Mouse (Mus musculus) erythroid progenitor cell, adult 5-6 weeks (primary cell): ENCODE data around the gene Bdh2. TPM values are rescaled to one million over a fixed set of nuclear protein-coding genes. Genes with fewer than 3 reads are reported as not detected.
A peak's percentile ranks its signal among the peaks of the same experiment; 100 is the strongest.

ENCODE experiments used
- ATAC-seq: replicated peaks from 2 replicates; pipeline ENCODE4 v1.8.0; 2016; ENCODE audit warnings: moderate number of reproducible peaks, mild to moderate bottlenecking, moderate TSS enrichment, inconsistent platforms; ENCODE audit not compliant: poor library complexity, low FRiP score, severe bottlenecking
- total RNA-seq, 2 experiments: library from RNA; stranded (forward) in 1 of 2; stranded (reverse) in 1 of 2; fragments of 150-400 nt in 1 of 2; fragments of 186-747, 209-891 nt in 1 of 2; gene quantifications; 2 replicates each; pipeline versions ENCODE4 v1.2.3 to v1.2.4; 2015 to 2017; ENCODE audit warnings: low replicate concordance in 2 of 2

Gene Bdh2
- total RNA-seq, 2 experiments from 2014 or later: not detected

DNA sequence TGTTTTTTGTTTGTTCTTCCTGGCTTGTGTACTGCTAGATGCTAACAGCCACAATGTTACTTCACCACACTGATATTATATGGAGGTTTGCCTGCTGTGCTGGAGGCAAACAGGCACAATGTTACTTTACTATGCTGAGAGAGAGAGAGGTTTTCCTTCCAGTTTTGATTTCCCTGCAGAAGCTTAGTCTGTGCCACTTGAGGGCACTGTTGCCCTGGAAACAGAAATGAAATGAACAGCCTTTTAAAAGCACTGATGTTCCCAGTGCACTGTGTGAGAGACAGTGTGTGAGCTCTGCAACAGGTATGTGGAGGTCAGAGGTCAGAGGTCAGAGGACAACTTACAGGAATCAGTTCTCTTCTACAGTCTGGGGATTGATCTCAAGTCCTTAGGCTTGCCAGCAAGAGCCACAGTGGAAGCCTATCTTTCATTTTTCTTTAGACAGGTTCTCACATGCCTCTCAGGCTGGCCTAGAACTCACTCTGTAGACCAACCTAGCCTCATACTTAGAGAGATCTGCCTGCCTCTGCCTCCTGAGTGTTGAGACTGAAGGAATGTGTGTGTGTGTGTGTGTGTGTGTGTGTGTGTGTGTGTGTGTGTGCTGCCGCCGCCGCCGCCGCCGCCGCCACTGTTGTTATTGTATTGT, 9.4 kb downstream of the Bdh2 start:
- ATAC-seq: no peak

DNA sequence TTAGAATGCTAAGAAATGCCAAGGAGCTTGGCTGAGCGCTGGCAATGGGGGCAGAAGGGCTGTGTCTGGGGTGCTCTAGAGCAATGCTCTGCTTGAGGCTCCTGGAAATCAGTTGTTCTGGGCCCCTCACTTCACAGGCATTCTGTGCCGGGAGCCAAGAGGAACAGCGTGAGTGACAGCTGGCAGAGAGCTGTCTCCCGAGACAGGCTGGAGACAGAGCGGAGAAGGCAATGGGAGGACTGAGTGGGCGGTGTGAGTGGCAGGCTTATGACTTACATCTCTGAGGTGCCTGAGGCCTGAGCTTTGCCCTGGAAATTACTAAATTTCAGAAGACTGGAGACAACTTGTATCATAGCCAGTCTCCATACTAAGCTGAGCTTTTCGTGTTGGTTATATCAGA, 12.7 kb downstream of the Bdh2 start:
- no peak for ATAC-seq

- ATAC-seq: no peak
Measured at GRCm38 (mm10) chr3:135295559-135295958, 14.5 kb downstream of the Bdh2 start.

DNA sequence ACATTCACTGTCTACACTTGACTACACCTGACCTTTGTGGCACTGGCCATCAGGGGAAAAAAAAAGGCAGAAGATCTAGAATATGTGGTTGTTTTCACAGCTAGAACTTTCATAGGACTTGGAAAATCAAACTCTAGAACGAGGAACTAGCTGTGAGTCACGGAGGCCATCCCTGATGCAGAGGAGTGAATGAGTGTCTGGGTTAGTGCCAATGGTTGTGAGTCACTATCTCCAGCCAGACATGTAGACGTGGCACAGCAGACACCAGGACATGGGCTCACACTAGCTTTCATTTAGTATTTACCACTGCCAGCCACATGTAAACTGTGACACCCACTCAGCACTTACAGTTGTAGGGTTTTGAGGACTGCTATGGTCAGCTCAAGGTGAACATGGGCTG, 17.5 kb downstream of the Bdh2 start:
- no peak for ATAC-seq

- ATAC-seq: no peak
Measured at GRCm38 (mm10) chr3:135300081-135300480, 19.1 kb downstream of the Bdh2 start.

- no peak for ATAC-seq
Measured at GRCm38 (mm10) chr3:135304060-135304459, 23.0 kb downstream of the Bdh2 start.

- ATAC-seq: no peak
Measured at GRCm38 (mm10) chr3:135304566-135304965, 23.5 kb downstream of the Bdh2 start.

DNA sequence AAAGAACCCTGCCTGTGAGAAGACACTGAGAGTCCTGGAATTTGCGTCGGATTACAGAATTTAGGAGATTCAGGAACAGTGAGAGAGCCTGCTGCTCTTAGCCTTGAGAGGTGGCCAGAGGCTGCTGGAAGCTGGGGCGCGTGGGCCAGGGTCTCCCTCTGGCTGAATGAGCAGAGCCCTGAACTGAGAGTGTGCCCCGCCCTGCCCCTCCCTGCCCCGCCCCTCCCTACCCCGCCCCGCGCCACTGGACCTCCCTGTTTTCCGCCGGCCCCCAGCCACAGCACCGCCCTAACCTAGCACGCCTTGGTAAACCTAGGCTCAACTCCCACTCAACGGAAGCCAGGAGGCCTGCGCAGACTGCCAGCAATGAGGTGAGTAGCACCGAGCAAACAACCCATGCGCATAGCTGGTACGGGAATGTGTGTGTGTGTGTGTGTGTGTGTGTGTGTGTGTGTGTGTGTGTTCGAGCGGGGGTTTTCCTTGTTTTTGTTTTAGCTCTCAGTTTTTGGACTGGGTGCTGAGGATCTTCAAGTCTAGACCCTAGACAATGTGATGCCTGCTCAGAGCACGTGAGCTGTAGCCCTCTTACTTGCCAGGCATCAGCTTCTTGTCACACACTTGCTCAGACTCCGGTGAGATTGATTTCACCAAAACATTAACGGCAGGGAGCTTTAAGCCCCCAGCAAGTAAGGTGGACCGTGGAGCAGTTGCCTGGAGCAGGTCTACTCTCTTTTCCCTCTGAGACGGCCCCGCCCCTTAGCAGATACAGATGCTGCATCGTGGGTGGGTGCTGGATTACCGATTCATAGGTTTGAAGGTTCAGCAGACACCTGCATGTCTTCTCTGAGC, 26.6 kb downstream of the Bdh2 start, which contains the start of gene Slc9b2:
Gene Slc9b2 (plus strand): TSS at position 290 of the 849 bp plus-strand sequence.
- no peak for ATAC-seq

DNA sequence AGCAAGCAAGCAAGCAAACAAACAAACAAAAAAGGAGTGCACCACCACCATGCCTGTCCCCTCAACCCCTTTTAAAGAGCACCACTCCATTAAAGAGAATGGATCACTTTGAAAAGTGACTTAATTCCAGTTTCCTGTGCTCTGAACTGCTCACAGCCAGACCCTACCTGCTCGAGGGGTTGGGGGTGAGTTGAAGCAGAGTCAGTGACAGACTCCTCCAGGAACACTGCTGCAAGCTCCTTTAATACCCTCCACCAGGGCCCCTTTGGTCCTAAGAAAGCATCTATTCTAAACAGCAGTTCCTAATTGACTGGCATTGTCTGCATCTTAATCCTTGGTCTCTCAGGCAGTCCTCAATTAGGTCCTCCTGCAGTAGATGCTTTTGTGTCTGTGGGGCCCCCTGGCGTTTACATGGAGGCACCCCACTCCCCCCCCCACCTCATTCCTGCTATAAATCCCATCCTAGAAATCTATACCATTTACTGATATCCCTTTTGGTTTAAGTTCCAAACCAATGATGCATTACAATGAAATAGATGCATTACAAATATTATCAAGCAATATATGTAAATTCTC, 32.0 kb downstream of the Bdh2 start:
- ATAC-seq: no peak

GRCm38 (mm10) chr3:135313727-135314126, 32.7 kb downstream of the Bdh2 start:
- ATAC-seq: no peak

DNA sequence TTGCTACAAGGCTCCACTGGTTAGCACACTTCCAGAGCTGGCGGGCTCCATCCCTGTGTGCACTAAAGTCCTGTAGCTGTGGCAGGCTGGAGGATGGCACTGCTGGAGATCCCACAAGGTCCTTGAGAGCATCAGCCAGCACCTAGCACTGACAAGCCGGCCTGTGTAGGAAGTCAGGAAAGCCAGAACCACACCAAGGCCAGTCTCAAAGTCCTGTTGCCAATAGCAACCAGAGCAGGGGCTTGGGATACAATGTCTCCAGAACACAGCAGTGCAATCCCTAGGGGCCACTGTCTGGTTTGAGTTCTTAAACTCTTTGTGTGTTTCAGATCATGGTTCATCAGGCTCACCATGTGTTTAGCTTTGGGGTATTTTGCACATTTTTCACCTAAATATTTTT, 33.8 kb downstream of the Bdh2 start:
- no peak for ATAC-seq

DNA sequence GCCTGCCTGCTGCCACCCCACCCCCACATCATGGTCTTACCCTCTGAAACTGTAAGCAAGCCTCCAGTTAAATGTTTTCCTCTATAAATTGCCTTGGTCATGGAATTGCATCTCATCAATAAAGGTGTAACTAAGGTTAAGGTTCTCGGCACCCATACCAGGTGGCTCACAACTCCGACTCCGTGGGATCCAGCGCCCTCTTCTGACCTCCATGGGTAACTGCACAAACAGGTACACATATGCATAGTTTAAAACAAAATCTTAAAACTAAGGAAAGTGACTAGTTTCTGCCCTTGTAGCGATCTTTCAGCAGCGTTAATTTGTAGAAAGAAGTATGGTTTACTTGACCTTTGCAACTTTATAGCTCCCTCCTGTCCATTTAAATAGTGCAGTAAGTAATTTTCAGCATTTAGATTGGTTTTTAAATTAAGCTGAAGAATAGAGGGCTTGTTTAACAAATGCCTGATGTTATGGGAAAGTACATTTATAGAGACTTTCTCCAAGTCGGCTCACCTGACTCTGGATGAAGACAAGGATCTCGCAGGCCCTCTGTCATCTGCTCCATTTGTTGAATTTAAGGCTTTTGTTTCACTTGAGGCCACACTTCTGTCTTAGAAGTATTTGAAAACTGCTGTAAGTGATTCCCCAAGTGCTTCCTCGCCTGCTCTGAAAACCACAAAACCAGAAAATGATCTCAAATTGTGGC, 34.9 kb downstream of the Bdh2 start:
- no peak for ATAC-seq

DNA sequence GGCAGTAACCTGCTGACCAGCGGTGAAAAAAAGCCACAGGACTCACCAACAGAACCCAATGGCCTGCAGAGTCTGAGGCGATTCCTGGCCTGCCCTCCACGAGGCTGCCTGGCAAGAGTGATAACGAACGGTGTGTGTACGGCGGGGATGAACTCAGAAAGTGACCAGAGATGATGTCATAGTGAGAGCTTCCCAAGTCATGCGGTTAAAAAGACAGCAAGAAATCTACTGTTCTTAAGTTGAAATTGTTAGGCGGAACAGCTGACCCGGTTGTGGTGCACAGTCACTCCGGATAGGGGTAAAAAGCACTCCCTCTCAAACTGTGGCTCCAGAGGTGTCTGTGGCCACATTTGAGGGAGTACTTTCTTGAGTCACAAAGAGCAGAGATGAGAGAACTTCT, 37.3 kb downstream of the Bdh2 start:
- ATAC-seq: no peak

GRCm38 (mm10) chr3:135324354-135324753, 43.3 kb downstream of the Bdh2 start:
- ATAC-seq: no peak

- no peak for ATAC-seq
Measured at GRCm38 (mm10) chr3:135327176-135327575, 46.2 kb downstream of the Bdh2 start.

DNA sequence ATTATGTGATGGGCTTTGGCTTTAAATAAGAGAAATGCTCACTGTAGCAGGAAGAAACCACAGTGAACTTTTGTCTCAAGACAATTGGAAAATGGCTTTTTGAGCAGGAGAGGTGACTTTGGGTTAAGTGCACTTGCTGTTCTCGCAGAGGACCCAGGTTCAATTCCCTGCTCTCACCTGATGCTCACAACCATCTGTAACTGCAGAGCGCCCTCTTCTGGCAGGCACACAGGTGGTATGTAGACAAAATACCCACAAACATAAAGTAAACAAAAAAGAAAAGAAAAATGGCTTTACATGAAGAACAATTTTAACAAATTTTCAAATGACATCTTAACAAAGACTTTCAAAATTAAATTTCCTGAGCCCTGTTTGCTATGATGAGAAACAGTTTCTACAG, 46.6 kb downstream of the Bdh2 start:
- ATAC-seq: no peak

DNA sequence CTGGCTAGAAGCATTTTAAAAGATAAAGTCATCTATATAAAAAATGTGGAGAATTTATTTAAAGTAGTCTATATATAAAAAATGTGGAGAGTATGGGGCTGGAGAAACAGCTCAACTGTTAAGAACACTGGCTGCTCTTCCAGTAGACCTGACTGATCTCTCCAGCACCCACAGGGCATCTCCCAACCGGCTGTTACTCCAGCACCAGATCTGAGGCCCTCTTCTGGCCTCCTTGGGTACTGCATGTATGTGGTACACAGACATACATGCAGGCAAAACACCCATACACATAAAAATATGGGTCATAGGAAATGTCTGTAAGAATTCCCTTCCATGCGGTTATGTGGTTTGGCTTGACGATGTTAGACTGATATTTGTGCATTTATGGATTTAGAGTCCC, 47.5 kb downstream of the Bdh2 start:
- ATAC-seq: peak; percentile 54; the same call in 1 of the 2 replicates

GRCm38 (mm10) chr3:135332691-135333090, 51.7 kb downstream of the Bdh2 start:
- ATAC-seq: no peak

GRCm38 (mm10) chr3:135333763-135334162, 52.7 kb downstream of the Bdh2 start:
- ATAC-seq: no peak

GRCm38 (mm10) chr3:135347739-135348264, 66.8 kb downstream of the Bdh2 start, which contains the start of gene Slc9b1:
TSS of gene Slc9b1 (plus strand) at chr3:135348029.
- no peak for ATAC-seq
